Mouse (Mus musculus): ENCODE measurements at regions not wholly inside any gene's neighbourhood (a gene's known extent, or its start where the extent isn't known, plus 50 kb on each side); places are given as distances from the start of the nearest gene placed in this dataset.

DNA sequence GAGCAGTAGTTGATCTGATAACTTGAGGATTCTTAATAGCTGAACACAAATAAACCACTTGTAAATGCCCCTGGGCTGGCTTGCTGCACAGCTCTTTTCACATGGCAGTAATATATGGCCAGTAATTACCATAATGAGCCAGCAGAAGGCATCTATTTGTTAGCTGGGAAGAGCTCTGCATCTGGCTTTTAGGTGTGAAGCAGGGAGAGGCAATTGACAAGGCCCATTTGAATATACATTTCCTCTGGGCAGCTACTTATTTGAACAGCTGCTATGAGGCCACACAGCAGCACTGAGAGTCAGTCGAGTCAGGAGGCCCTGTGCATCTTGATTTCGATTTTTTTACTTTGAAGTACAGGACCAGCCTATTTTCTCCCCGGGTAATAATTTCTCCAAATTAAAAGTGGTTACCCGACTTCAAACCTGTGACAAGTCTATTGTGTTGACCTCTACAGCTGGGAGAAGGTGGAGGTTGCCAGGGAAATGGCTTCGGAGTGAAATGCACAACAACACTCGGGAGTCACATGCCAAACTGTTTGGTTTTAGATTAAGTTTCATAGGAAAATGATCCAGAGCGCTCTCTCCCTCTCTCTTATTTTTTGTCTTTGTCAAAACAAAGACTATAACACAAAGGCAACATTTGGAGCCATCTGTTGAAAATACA is 114.5 kb downstream of the Sem1 start:
- TF ChIP-seq GATA1 (IDR thresholded peaks at IDR 0.05; ENCODE audit: borderline replicate concordance, low read length) (no peak), FLI1 (IDR thresholded peaks at IDR 0.05; ENCODE audit: low read length) (no peak)

Data from megakaryocyte, embryonic 14.5 days (primary cell).